Mouse (Mus musculus): Measurements from ENCODE around the gene Rasgef1b.

Rasgef1b gene

DNA sequence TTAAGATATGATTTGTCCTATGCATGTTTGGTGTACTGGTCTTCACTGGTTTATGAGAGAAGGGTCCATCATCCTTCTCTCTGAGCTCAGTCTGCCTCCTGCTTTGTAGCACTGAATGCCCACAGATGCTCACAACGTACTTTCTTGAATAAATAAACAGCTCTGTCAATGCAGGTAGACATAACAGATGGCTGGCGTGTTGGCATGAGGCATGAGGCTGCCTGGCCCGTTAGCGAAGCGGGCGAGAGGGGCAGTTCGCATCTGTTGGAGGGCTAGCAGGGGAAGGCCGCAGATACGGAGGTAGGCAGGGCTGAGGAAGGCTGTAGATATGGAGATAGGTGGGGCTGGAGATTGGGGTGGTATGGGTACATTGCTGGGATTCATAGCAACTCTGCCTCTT, 451.3 kb downstream of the Rasgef1b start:
- ATAC-seq (ENCODE audit: insufficient number of reproducible peaks, low FRiP score, low TSS enrichment): no peak

DNA sequence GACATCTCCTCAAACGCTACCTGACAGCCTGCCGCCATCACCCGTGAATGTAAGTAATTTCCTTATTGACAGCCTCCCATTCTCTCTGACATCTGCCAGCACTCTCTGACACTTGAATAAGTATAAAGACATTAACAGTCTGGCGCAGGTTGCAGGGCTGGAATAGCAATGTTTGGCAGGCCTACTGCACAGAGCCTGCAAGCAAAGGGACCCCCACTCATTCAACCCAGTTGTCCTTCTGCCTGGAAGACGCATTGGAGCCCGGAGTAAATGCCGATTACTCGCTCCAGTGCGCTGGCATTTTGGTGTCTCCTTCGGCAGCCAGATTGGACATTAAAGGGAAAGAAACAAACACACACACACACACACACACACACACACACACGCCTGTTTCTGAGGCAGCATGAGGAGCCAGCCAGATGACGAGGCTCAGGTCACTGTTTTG, 454.7 kb downstream of the Rasgef1b start:
- ATAC-seq (ENCODE audit: insufficient number of reproducible peaks, low FRiP score, low TSS enrichment): no peak

DNA sequence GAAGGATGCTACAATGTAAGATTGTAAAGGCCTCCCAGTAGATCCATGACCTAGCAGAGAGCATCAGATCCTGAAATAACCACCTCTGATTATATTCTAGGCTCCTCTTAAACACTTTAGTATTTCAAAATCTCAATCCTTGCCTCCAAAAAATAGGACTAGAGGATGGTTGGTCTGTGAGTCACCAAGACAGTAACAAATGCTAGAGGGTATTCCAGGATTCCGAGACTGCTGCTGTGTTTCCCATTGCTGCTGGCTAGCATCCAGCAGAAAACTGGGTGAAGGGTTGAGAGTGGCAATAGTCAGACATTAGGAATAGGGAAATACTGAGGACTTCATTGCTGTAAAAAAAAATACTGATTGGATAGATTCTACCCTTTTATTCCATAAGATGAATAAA, 457.3 kb downstream of the Rasgef1b start:
- no peak for ATAC-seq (ENCODE audit: insufficient number of reproducible peaks, low FRiP score, low TSS enrichment)

DNA sequence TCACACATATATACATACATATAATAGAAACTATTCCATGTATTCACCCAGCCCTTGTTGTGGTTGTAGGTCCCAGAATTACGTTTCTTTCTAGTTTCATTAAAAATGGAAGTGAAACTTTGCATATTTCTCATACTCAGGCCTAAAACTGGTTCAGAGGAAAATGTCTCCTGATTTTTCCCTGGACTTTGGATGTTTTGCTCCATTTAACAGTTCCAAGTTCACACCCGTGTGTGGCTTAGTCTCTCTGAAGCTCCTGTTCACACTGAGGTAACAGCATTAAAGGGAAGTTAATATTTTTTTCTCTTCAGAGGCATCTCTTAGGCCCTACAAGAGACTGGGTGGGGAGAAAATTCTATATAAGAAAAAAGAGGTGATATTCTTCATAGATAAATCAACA, 459.7 kb downstream of the Rasgef1b start:
- ATAC-seq (ENCODE audit: insufficient number of reproducible peaks, low FRiP score, low TSS enrichment): no peak

DNA sequence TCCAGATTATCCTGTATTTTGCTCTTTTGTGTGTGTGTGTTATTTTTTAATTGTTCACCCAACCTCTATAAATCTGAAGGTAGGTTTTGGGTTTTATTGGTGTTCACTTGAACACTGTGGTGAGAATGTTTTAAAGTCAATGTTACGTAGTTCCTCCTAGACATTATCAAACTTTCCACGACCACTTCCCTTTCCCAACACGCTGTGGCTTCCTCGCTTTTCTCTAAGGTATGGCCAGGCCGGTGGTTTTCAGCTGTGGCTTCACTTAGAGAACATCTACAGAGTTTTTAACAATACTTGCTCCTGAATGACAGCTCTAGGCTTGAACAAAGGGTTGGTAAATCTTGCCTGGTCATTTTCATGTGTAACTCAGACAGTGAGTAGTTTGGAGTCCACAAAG, 461.5 kb downstream of the Rasgef1b start:
- no peak for ATAC-seq (ENCODE audit: insufficient number of reproducible peaks, low FRiP score, low TSS enrichment)

DNA sequence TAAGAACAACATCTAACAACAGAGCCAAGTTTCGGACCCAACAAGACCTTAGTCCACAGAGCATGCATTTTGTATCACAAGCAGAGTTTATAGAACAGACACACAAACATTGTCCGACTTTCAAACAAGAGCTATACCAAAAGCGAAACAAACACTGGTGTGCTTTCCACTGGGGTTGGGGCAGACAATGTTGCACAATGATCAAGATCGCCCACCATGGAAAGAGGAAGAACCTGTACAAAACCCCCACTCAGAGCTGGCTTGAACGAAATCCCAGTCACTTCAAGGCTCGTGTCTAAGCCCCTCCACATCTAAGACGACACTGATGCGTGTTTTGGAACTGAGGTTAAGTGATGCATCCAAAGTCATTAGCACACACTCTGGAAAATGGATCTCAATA, 462.6 kb downstream of the Rasgef1b start:
- no peak for ATAC-seq (ENCODE audit: insufficient number of reproducible peaks, low FRiP score, low TSS enrichment)

DNA sequence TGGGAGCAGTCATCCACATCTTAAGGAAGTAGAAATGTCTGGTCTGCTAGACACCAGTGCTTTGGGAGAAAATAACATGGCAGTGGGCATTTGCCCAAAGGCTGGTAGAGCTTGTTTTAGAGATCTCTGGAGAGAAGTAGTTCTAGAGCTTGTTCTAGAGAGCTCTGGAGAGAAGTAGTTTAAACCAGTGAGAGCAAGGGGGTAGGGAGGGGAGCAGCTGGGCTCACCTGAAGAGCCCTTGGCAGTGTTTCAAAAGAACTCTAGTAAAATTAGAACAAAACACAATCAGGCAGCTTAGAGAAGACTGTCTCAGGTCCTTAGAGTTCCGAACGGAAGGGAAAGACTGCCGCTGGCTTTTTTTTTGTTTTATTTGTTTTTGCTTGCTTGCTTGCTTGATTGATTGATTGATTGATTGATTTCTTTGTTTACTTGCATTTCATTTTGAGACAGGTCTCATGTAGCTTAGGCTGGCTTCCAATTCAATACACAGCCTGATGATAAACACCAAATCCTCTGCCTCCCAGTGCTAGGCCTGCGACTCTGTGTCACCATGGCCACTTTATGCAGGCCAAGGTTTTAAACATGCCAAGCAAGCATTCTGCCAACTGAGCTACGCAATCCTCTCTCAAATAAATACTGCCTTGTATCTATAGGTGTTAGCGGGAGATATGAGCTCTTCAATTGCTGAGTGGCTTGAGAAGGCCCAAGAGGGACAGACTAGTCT, 466.5 kb downstream of the Rasgef1b start:
- no peak for ATAC-seq (ENCODE audit: insufficient number of reproducible peaks, low FRiP score, low TSS enrichment)

DNA sequence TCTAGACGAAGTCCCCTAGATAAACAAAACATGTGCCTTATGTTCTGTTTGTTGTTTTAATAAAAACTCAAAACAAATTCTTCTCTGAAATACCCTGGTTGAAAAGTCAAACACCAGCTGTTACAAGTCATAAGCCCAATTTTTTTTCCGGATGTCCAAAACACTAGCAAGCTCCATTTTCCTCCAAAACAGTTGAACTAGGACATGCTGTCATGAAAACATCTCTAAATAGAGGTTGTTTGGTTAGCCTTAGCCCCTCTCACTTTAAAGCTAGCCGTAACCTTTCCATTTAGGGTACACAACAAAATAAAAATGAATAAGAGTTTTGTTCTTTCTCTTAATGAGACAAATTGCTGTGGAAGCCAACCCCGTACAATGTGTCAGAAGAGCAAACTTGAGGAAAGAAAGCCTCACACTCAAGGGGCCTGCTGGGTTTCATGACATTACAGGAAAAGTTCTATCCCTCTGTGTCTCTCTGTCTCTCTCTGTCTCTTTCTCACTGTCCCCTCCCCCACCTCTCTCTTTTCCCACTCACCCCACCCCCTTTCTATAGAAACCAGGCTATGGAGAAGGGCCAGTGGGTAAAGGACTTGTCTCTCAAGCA, 467.6 kb downstream of the Rasgef1b start:
- no peak for ATAC-seq (ENCODE audit: insufficient number of reproducible peaks, low FRiP score, low TSS enrichment)

DNA sequence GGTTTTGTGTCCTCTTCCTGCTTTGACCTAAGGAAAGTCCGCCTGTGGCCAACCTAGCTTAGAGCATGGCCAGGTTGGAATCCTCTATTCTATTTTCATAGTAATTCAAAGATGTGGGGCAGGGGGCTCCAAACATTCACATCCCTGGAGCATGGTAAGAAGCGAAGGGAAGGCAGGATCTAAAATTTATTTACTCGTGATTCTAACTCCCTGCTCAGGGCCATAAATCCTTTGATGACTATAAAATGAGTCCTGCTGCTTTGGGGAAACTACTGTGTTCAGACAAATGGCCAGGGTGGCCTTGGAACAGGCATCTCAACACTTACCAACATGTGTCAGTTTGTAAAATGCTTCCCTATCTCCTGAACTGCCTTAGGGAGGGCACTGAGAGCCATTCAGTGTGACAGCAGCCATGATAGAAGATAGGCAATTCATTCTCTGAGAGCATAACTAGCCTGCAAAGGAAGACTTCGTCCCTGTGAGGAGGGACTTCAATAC, 470.8 kb downstream of the Rasgef1b start:
- ATAC-seq (ENCODE audit: insufficient number of reproducible peaks, low FRiP score, low TSS enrichment): no peak

DNA sequence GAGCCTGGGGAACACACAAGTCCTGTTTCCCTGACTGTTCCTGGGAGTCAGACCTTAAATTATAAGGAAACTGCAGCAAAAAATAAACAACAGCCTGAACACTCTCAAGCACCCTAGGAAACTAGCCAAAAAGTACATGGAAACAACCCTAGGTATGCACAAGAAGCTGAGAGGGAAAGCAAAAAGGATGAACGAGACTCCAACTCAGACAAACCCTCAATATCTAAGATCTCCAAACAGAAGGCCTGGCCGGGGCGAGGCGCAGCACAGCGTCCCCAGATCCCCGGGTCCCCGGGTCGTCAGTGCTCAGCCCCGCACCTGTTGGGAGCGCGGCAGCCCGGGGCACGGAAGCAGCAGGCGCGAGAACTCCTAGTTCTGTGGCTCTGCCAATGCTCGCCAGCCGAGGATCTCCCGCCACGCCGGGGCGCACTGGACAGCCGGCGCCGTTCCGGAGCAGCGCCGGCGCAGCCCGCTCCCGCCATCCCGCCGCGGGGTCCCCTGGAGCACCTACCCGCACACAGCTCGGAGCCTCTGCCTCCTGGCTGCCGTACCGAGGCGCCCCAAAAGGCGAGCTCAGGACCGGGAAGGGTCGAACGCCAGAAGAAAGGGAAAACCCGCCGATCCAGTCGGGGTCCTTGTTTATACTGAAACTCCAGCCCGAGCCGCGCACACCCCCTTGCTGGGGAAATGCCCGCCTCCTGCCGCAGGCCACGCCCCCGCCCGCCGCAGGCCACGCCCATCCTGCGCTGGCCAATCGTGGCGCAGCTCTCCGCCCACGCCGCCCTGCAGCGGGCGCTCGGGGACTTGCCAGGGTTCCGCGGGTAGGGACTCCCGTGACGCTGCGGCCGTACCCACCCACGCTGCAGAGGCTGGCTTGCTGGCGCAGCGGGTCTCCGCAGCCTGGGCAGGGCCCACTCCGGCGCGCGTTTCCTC, 476.4 kb downstream of the Rasgef1b start:
- ATAC-seq (ENCODE audit: insufficient number of reproducible peaks, low FRiP score, low TSS enrichment): peak; percentile 79

DNA sequence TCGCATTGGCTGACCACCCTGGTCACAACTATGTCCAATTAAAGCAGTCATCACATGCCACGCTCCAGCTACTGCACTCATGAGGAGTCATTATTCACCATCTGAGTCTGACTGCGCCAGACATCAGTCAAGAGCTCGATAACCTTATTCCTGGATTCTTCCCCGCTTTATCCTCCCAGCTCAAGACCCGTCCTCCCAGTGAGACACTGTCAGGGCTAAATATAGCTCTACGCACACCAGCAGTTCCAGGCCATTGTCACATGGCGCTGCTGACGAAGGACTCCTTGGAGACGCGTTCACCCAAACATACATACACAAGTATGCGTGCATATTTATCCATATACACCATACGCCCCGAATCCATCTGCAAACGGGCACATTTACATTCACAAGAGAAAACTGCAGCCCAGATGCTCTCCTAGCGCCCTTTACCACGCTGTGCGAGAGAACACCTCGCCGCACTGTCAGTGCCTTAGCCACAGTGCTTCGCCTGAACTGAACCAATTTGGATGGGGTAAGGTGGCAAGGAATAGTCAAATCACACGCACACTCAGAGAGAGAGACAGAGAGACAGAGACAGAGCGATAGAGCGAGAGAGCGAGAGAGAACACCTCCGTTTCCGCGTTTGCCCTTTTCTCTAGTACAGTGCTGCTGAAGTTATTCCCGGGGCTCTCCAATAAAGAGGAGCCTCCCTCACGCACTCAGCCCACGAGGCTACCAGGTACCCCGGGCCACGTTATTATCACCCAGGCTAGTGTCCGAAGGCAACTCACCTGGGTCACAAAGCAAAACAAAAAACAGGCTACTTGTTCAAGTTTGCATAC, 477.3 kb downstream of the Rasgef1b start:
- no peak for ATAC-seq (ENCODE audit: insufficient number of reproducible peaks, low FRiP score, low TSS enrichment)

DNA sequence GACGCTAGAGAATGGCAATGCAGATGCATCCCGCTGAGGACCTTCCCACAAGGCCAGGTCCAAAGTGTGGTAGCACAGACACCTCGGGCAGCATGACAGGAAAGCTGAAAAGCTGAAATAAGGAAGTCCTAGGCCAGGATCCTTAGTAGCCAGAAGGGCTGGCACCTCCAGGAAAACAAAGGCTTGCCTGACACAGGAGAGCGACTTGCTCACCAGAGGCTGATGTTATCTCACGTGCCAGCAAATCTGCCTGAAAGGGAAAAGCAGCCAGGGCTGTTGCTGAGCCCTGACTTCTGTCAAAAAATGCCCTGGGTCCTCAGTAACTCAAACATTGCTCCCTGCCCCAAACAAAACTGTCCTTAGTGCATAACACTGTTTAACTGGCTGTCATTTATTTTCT, 478.0 kb downstream of the Rasgef1b start:
- no peak for ATAC-seq (ENCODE audit: insufficient number of reproducible peaks, low FRiP score, low TSS enrichment)

DNA sequence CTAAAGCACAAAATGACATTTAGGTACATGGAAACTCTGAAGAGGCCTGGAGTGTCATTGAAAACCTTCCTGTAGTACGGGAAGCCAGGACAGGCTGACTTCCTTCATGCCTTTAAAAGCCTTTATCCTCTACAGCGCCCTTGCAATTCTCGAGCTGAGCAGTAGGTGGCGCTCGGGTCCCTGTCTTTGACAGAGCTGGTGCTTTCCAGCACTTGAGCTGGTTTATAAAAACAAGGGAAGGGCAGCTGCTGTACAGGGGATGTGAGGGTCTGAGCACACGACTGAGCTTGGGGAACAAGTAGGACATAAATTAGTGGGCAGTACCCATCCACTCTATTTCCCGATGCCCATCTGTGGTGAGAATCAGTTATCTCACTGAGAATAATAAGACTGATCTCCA, 480.4 kb downstream of the Rasgef1b start:
- ATAC-seq (ENCODE audit: insufficient number of reproducible peaks, low FRiP score, low TSS enrichment): peak; percentile 34; the same call in 1 of the 2 replicates

DNA sequence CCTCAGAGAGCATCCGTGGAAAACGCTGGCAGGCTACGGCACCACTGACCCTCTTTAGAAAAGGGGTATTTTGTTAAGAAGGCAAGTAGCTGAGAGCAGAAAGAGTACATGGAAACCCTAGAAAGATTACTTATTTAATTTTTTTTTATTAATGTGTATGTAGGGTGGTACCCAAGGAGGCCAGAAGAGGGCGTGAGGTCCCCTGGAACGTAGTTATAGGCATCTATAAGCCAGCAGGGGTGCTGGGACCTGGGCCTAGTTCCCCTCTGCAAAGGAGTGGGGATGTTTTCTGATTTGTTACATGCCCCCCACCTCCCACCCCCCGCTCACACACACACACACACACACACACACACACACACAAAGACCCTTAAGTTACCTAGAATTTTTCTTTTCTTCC, 480.9 kb downstream of the Rasgef1b start:
- no peak for ATAC-seq (ENCODE audit: insufficient number of reproducible peaks, low FRiP score, low TSS enrichment)

DNA sequence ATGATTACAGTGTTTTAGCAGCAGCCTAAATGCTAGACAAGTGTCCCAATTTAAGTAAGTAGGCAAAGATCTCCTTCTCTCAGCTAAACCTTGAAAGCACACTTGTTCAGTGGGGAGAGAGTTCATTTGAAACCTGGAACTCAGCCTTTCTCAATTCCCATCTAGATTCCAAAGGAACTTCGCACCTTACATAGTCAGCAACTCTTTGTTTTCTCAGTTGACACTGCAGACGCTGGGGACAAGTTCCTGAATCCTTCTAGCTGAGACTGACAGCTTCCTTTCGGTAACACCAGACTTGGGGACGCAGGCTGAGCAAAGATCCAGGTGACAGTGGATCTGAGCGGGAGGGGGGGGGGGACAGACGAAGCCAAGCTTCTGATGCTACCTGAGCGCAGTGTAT, 481.4 kb downstream of the Rasgef1b start:
- ATAC-seq (ENCODE audit: insufficient number of reproducible peaks, low FRiP score, low TSS enrichment): no peak

DNA sequence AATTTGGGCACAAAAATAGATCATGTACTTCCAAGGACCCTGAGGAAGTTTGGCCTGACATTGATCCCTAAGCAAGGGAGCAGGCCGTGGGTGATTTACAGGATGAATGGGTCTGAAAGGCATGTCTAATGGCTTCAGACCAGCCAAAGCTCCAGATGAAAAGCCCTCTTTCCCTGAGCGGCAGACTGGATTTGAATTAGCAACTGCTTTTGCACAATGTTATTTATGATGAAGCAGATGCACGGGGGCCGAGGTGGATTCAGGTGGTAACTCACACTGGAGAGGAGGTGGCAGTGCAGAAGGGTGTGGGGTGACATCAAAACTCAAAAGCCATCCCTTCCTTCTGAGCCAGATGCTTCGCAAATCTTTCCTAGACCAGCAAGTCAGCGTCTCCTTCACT, 481.9 kb downstream of the Rasgef1b start:
- ATAC-seq (ENCODE audit: insufficient number of reproducible peaks, low FRiP score, low TSS enrichment): no peak

DNA sequence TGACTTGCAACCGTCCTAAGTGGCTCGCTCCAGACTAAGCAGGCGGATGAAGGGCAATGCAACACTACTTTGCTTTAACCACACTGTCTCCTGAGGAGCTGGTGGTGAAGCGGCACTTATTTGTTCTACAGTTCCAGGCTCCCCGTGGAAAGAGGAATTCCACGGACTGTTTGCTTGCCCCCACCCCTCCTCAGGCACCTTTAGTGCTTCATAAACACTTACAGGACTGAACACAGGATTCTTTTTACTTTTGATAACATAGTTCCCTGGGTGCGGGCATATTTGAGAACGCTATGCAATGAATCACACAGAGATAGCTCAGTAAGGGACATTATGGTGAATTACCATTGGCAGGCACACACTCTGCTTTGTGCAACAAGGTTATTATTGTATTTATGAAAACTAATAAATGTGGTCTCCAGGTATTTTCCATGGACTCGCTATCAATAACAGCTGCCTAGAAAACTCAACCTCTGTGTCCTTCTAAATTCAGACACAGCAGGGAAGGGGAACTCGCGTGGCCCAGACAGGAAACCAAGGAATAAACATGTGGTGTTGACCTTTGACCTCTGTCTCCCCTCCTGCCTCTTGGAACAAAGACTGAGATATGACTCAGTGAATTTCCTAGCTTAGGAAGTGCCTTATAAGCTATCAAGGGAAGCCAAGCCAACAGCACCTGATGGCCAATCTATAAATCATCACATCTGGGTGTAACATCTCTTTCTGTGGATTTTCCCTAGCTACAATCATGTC, 486.7 kb downstream of the Rasgef1b start:
- no peak for ATAC-seq (ENCODE audit: insufficient number of reproducible peaks, low FRiP score, low TSS enrichment)

DNA sequence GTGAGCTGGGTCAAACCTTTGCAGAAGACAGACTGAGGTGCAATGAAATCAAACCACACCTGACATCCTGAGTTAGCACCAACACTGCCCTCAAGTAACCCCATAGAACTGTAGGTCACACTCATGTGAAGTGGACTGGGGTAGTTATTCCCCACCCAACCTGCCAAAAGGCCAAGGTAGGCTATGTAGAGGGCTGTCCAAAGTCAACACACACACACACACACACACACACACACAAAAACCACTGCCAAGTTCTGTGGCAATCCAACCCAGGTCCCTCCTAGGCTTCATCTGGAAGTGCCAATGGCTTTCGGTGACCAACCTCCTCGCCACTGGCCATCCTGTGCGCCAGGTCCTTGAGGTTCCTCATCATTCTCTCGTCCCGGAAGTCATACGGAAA, 488.4 kb downstream of the Rasgef1b start:
- ATAC-seq (ENCODE audit: insufficient number of reproducible peaks, low FRiP score, low TSS enrichment): no peak

DNA sequence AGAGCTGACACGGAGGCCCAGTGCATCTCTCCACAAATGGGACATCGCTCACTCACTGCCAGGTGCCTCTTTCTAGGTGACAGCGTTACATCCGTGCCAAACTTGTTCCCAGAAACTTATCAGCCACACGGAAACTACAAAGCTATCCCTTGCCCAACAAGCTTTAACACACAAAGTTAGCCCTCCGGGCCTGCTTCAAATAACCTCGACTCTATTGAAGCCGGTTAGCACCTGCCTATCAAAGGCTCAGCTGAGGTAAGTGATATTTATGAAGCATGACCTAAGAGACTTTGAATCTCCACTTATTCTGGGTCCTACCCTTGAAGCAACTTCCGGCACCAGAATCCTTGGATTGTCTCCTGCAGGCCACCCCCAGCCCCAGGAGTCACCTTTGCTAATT, 489.2 kb downstream of the Rasgef1b start:
- no peak for ATAC-seq (ENCODE audit: insufficient number of reproducible peaks, low FRiP score, low TSS enrichment)
